Mouse (Mus musculus): ENCODE data around the gene Oxsm.

Gene Oxsm

GRCm38 (mm10) chr14:16249171-16249874 lies at the start of gene Oxsm, which contains the start of gene Ngly1:
Oxsm (minus strand) TSS chr14:16249808.
Ngly1 (plus strand) TSS chr14:16249280.
- peak; percentile 88 for DNase-seq

- peak; percentile 5 for DNase-seq
Measured at GRCm38 (mm10) chr14:16296816-16297468, 47.3 kb upstream of the Oxsm start.

- no peak for DNase-seq
Measured at GRCm38 (mm10) chr14:16293921-16294320, 44.3 kb upstream of the Oxsm start.

- no peak for DNase-seq
Measured at GRCm38 (mm10) chr14:16293015-16293414, 43.4 kb upstream of the Oxsm start.

GRCm38 (mm10) chr14:16292371-16292770 lies 42.8 kb upstream of the Oxsm start:
- DNase-seq = no peak

- DNase-seq = no peak
Measured at GRCm38 (mm10) chr14:16283966-16284365, 34.4 kb upstream of the Oxsm start.

GRCm38 (mm10) chr14:16279196-16279595 lies 29.6 kb upstream of the Oxsm start:
- DNase-seq = no peak

GRCm38 (mm10) chr14:16273677-16274076 lies 24.1 kb upstream of the Oxsm start:
- no peak for DNase-seq

- no peak for DNase-seq
Measured at GRCm38 (mm10) chr14:16269776-16270175, 20.2 kb upstream of the Oxsm start.

GRCm38 (mm10) chr14:16267028-16267427 lies 17.4 kb upstream of the Oxsm start:
- no peak for DNase-seq

- no peak for DNase-seq
Measured at GRCm38 (mm10) chr14:16261869-16262268, 12.3 kb upstream of the Oxsm start.

- no peak for DNase-seq
Measured at GRCm38 (mm10) chr14:16260541-16260940, 10.9 kb upstream of the Oxsm start.

GRCm38 (mm10) chr14:16256209-16256608 lies 6.6 kb upstream of the Oxsm start:
- no peak for DNase-seq

GRCm38 (mm10) chr14:16255745-16256144 lies 6.1 kb upstream of the Oxsm start:
- no peak for DNase-seq

GRCm38 (mm10) chr14:16250099-16250498 lies 491 bp upstream of the Oxsm start:
- DNase-seq = no peak

GRCm38 (mm10) chr14:16248603-16249157 lies 928 bp downstream of the Oxsm start:
- DNase-seq = no peak

- no peak for DNase-seq
Measured at GRCm38 (mm10) chr14:16248135-16248534, 1.5 kb downstream of the Oxsm start.

- DNase-seq = no peak
Measured at GRCm38 (mm10) chr14:16246340-16246912, 3.2 kb downstream of the Oxsm start.

- DNase-seq = no peak
Measured at GRCm38 (mm10) chr14:16245127-16245526, 4.5 kb downstream of the Oxsm start.

GRCm38 (mm10) chr14:16244370-16244769 lies 5.2 kb downstream of the Oxsm start:
- no peak for DNase-seq

GRCm38 (mm10) chr14:16243603-16244209 lies 5.9 kb downstream of the Oxsm start:
- no peak for DNase-seq

- peak; percentile 88 for DNase-seq
Measured at GRCm38 (mm10) chr14:16242947-16243602, 6.5 kb downstream of the Oxsm start.
